Comparison of ENCODE assay signal across 16 mouse cellular contexts in genomic region chr8:42396886-42397285, GRCm38 (mm10).
"Had no signal": no experiment of that assay in that cellular context is flagged by ENCODE, and none has a peak within 500 bp of the region (broad histone marks: within the 10 kb centered on the region; RNA-seq: fewer than 3 reads in every experiment).

No protein-coding gene starts in this region.

- H3K4me2 ChIP-seq: neural tube, embryonic 13.5 days; neural tube, embryonic 15.5 days; stomach, embryonic 15.5 days had no signal

- H3K27ac ChIP-seq: neural tube, embryonic 13.5 days; neural tube, embryonic 15.5 days; stomach, embryonic 15.5 days; stomach, postnatal 0 days had no signal

- H3K4me1 ChIP-seq: neural tube, embryonic 13.5 days; neural tube, embryonic 15.5 days; stomach, embryonic 15.5 days had no signal

- H3K27me3 ChIP-seq: neural tube, embryonic 13.5 days; neural tube, embryonic 15.5 days; stomach, embryonic 15.5 days had no signal

- H3K9me3 ChIP-seq: neural tube, embryonic 13.5 days; neural tube, embryonic 15.5 days; stomach, embryonic 15.5 days had no signal

- H3K36me3 ChIP-seq: neural tube, embryonic 13.5 days; neural tube, embryonic 15.5 days; stomach, embryonic 15.5 days had no signal

- H3K9ac ChIP-seq: neural tube, embryonic 13.5 days; neural tube, embryonic 15.5 days; stomach, embryonic 15.5 days had no signal

- H3K4me3 ChIP-seq: neural tube, embryonic 13.5 days; neural tube, embryonic 15.5 days; stomach, embryonic 15.5 days had no signal

- DNase-seq: retina, postnatal 1 day; right cerebral cortex, adult 18-20 months; right cerebral cortex, postnatal 14 days; right cerebral cortex, postnatal 25 days; right cerebral cortex, postnatal 4 days; spleen, adult 18-20 months; thymus, adult 18-20 months; thymus, adult 2 months; thymus, postnatal 14 days; thymus, postnatal 25 days; thymus, postnatal 36 days; thymus, postnatal 4 days had no signal
